Mouse (Mus musculus): Measurements from ENCODE around the gene Akt3. TPM values are rescaled to one million over a fixed set of nuclear protein-coding genes. Genes with fewer than 3 reads are reported as not detected.

Gene Akt3
- total RNA-seq (2021), result 100 to 1,000 TPM; 248 to 255 TPM
- long read RNA-seq, experiment 1, partial matches to known transcripts, result 1 of 30 reads
- long read RNA-seq, experiment 1, other reads (novel, unspliced or antisense), result 29 of 30 reads
- long read RNA-seq, experiment 2, full-length matches to known transcripts, result 2 of 36 reads
- long read RNA-seq, experiment 2, partial matches to known transcripts, result 1 of 36 reads
- long read RNA-seq, experiment 2, other reads (novel, unspliced or antisense), result 33 of 36 reads

GRCm38 (mm10) chr1:177258034-177258342 is at the start of gene Akt3:
Akt3 (minus strand) TSS chr1:177258203.
- DNase-seq (ENCODE audit: low spot score in 2 of 2), result peak in 1 of 2 experiments; percentile 12

GRCm38 (mm10) chr1:177307549-177307948 is 49.5 kb upstream of the Akt3 start:
- intact Hi-C loops (cut with DNase I), result loop anchor here (1.0 kb wide), 1 partner anchor 49 kb away; the partner anchor contains the start of gene Akt3
- peak in 1 of 2 experiments; percentile 59 for DNase-seq (ENCODE audit: low spot score in 2 of 2)

More at GRCm38 (mm10) chr1:177258034-177258342, at the start of gene Akt3:
- intact Hi-C loops (cut with DNase I), result loop anchor here (1.0 to 5.0 kb wide), 2 partner anchors 49 to 184 kb away; partner anchors contain the start of gene Zbtb18

GRCm38 (mm10) chr1:177298231-177298630 is 40.2 kb upstream of the Akt3 start:
- no peak for DNase-seq (ENCODE audit: low spot score in 2 of 2)
- intact Hi-C loops (cut with DNase I), result no loop called here

DNA sequence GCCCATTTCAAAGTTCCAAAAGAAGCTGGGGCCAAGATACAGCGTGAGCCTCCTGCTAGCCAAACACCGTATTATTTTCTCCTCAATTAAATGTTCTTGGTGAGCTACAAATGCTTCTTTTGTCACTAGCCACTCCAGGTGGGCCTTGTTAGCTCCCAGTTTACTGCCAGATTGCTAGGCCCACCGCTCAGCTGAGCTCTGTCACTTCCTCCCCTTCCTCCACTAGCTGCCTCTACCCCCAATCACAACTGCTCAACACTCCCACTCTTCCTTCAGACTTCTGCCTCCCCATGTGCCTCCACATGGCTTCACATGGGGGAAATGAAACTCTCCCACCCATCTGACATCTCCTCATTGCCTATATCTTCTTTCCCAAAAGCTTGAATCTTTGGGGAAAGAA is 28.8 kb upstream of the Akt3 start:
- intact Hi-C loops (cut with DNase I), result no loop called here
- DNase-seq (ENCODE audit: low spot score in 2 of 2), result no peak

- DNase-seq (ENCODE audit: low spot score in 2 of 2), result no peak
- intact Hi-C loops (cut with DNase I), result no loop called here
These were observed 23.9 kb upstream of the Akt3 start for GRCm38 (mm10) chr1:177281925-177282324.

DNA sequence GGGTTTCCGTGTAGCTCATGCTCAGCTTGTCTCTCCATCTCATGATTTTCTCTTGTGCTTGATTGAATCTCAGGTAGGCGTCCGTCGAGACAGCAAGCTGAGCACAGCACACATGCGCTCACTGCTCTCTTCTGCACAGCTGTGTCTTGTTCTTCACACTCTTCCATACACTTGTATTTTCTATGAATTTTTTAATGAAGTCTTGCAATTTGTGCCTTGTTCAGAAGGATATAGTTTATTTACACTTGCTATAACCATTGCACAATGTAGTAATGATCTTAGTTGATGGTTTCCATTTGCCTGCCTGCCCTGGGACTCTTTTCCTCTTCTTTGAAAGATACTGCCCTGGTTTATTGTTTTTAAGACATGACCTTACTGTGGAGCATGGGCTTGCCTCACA is 19.4 kb upstream of the Akt3 start:
- intact Hi-C loops (cut with DNase I), result no loop called here
- no peak for DNase-seq (ENCODE audit: low spot score in 2 of 2)

GRCm38 (mm10) chr1:177267645-177268044 is 9.6 kb upstream of the Akt3 start:
- intact Hi-C loops (cut with DNase I), result no loop called here
- DNase-seq (ENCODE audit: low spot score in 2 of 2), result no peak

- intact Hi-C loops (cut with DNase I), result no loop called here
- no peak for DNase-seq (ENCODE audit: low spot score in 2 of 2)
These were observed 4.9 kb upstream of the Akt3 start for GRCm38 (mm10) chr1:177262926-177263325.

GRCm38 (mm10) chr1:177260796-177261195 is 2.8 kb upstream of the Akt3 start:
- DNase-seq (ENCODE audit: low spot score in 2 of 2), result no peak
- intact Hi-C loops (cut with DNase I), result no loop called here

DNA sequence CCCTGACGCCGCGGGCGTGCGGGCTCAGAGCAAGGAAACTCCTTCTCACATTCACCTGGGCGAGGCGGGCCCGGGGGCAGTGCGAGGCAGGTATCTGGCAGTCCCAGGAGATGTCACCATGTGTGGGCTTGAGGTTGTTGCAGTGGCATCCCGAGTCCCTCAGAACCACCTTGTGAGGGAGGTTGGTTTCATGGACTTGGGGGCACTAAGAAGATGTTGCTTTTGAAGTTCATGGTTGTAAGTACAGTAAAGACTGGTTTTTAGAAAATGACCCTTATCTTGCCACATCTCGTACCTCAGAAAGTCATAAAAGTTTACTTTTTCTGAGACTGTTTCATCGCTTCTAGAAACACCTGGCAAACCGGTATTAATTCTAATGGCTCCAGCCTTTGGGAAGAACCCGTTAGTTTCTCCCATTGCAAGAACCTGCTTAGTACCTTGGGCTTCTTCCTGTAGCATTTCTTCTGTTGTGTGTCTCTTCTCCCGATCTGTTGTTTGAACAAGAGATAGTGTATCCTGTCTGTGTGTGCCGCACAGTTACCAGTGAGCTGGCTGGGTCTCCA is 1.1 kb upstream of the Akt3 start:
- DNase-seq (ENCODE audit: low spot score in 2 of 2), result no peak
- intact Hi-C loops (cut with DNase I), result loop anchor here (5.0 kb wide), 1 partner anchor 183 kb away; the partner anchor contains the start of gene Zbtb18

GRCm38 (mm10) chr1:177258343-177259037 is 487 bp upstream of the Akt3 start:
- peak; percentile 67 to 75 for DNase-seq (ENCODE audit: low spot score in 2 of 2)
- intact Hi-C loops (cut with DNase I), result loop anchor here (1.0 to 5.0 kb wide), 2 partner anchors 49 to 184 kb away; partner anchors contain the start of gene Zbtb18

- intact Hi-C loops (cut with DNase I), result loop anchor here (1.0 to 5.0 kb wide), 2 partner anchors 50 to 185 kb away; partner anchors contain the start of gene Zbtb18
- peak; percentile 68 to 86 for DNase-seq (ENCODE audit: low spot score in 2 of 2)
These were observed 597 bp downstream of the Akt3 start for GRCm38 (mm10) chr1:177257178-177258033.

DNA sequence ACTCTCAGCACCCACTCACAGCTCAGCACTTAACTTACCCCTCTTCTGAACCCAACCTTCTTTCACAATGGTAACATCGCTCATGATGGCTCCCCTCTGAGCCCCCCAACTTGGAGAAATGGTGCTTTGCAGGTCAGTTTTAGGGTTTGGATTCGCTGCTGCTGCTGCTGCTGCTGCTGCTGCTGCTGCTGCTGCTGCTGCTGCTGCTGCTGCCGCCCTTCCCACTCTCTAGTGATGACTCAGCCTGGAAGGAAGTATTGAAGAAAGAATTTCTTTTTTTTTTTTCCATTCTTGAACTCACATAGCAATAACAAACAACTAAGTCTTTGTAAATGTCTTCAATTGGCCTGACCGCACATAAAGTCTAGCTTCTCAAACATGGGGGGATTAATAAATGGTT is 9.4 kb downstream of the Akt3 start:
- intact Hi-C loops (cut with DNase I), result no loop called here
- no peak for DNase-seq (ENCODE audit: low spot score in 2 of 2)

DNA sequence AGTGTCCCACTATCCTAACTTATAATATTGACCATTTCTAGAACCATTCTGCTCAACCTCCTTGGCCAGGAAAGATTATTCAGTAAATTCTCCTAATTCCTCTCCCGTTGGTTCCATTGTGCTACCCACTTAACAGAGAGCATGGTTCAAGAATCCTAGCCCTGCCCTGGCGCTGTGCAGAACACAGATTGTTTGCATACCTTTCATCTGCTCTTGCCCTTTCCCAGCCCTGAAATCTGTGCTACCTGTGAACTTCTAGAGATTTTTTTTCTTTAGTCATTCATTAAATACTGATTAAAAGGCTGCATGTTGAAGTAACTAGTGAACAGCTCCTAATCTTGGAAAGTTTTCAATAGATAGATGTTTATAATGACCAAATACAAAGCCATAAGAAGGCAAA is 19.6 kb downstream of the Akt3 start:
- no peak for DNase-seq (ENCODE audit: low spot score in 2 of 2)
- intact Hi-C loops (cut with DNase I), result no loop called here

DNA sequence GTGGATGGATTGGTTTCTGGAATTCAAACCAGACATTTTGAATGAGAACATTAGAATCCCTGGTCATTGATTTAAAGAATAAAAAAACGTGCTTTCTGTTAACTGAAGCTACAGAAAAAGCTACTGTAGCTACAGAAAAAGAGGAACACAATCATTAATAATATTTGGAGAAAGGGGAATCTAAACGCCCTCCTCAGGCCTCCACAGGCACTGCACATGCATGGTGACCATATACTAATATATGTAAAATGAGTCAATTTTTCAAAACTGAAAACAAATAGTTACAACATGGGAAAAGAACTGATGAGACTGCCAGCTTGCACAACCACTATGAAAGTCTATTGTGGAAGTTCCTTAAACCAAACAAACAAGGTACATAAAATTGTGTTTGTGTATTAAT is 21.3 kb downstream of the Akt3 start:
- intact Hi-C loops (cut with DNase I), result no loop called here
- no peak for DNase-seq (ENCODE audit: low spot score in 2 of 2)

DNA sequence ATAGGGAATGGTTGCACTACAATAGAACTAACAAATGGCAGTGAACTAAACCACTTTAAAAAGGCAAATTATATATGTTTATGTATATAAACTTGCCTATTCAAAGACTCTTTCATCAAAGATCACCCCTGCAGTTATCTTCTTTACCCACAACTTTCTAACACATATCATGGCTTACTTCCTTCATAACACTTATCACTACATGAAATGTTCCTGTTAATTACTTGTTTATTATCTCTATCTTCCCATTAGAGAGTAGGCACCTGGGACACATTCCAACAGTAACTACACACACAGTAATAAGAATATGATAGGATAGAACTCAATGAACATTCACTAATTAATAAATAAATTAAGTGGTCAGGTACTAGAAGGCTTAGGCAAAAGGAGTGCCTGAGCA is 21.8 kb downstream of the Akt3 start:
- intact Hi-C loops (cut with DNase I), result no loop called here

DNA sequence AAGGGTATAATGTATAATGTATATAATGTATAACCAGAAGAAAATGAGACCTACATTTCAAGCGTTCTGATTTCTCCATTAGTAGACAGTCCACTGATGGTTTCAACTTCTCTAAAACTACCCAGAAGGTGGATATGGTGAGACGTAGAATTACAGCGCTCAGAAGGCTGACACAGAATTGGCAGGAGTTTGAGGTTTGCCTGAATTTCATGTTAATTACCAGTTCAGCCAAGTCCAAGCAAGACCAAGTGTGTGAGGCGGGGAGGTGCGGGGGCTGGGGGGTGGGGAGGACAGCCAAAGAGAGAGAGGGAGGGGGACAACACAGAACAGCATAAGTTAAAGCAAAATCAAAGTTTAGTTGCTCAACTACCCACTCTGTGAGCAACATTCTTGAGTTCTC is 23.5 kb downstream of the Akt3 start:
- intact Hi-C loops (cut with DNase I), result no loop called here
- DNase-seq (ENCODE audit: low spot score in 2 of 2), result no peak

More for the DNA sequence above, 21.8 kb downstream of the Akt3 start:
- DNase-seq (ENCODE audit: low spot score in 2 of 2), result no peak

GRCm38 (mm10) chr1:177231122-177231521 is 26.9 kb downstream of the Akt3 start:
- no peak for DNase-seq (ENCODE audit: low spot score in 2 of 2)
- intact Hi-C loops (cut with DNase I), result no loop called here

GRCm38 (mm10) chr1:177198978-177199377 is 59.0 kb downstream of the Akt3 start:
- no peak for DNase-seq (ENCODE audit: low spot score in 2 of 2)
- intact Hi-C loops (cut with DNase I), result no loop called here

GRCm38 (mm10) chr1:177195224-177195623 is 62.8 kb downstream of the Akt3 start:
- DNase-seq (ENCODE audit: low spot score in 2 of 2), result no peak
- intact Hi-C loops (cut with DNase I), result loop anchor here (2.0 kb wide), 1 partner anchor 490 kb away; no protein-coding TSS in a partner anchor
